Mouse (Mus musculus): Measurements from ENCODE around the gene Gfm2.

DNA sequence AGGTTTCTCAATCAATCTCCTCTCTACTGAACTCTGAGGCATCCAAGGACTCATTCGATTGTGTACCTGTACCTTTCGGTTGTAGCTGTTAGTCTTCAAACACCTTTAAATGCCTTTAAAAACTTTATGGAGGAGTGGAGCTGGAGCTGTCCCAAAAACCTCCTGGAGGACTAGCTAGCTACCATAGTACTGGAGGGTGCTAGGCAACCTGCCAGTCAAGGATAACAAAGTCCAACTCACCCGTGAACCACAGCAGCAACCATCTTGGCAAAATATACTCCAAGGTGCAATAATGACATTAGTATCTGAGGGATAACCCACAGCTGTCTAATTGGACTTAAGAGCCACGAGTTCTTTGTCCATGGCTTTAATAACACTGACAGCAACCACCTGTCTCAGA is 64.2 kb downstream of the Gfm2 start:
- no peak for TF ChIP-seq USF1 (IDR thresholded peaks at IDR 0.05; ENCODE audit: low read depth)
- no peak for TF ChIP-seq FOSL1 (IDR thresholded peaks at IDR 0.05; ENCODE audit: insufficient read depth, low read length, poor library complexity, severe bottlenecking)
